Mouse (Mus musculus) testis, adult 2 months (tissue): ENCODE results near the gene Ctdnep1. TPM values are rescaled to one million over a fixed set of nuclear protein-coding genes. Genes with fewer than 3 reads are reported as not detected.

Experiments
- H3K27ac ChIP-seq: fragments of 200-500 bp; 2 replicates; pipeline ENCODE4 v1.5.1; 2012; ENCODE audit warnings: low read depth, low read length; ENCODE audit not compliant: control insufficient read depth, insufficient read depth
- H3K27me3 ChIP-seq: fragments of 200-500 bp; 2 replicates; pipeline ENCODE4 v1.6.1; 2012; ENCODE audit warnings: mild to moderate bottlenecking, low read length, moderate library complexity; ENCODE audit not compliant: control insufficient read depth, insufficient read depth
- H3K36me3 ChIP-seq: fragments of 200-500 bp; 2 replicates; pipeline ENCODE4 v1.6.1; 2012; ENCODE audit warnings: mild to moderate bottlenecking, low read length; ENCODE audit not compliant: control insufficient read depth, insufficient read depth
- H3K4me1 ChIP-seq: fragments of 200-500 bp; 2 replicates; pipeline ENCODE4 v1.6.1; 2012; ENCODE audit warnings: low read length; ENCODE audit not compliant: control insufficient read depth, insufficient read depth
- H3K4me3 ChIP-seq: fragments of 200-500 bp; 2 replicates; pipeline ENCODE4 v1.5.1; 2012; ENCODE audit warnings: low read depth, mild to moderate bottlenecking, low read length, moderate library complexity, mixed read lengths; ENCODE audit not compliant: control insufficient read depth
- CTCF ChIP-seq: fragments of 200-500 bp; IDR thresholded peaks from 2 replicates; pipeline ENCODE4 v1.5.1; 2012; ENCODE audit warnings: low read depth, mild to moderate bottlenecking, inconsistent platforms, low read length, moderate library complexity; ENCODE audit not compliant: control insufficient read depth, insufficient read depth, insufficient replicate concordance
- POLR2A ChIP-seq: fragments of 200-500 bp; IDR thresholded peaks from 2 replicates; pipeline ENCODE4 v1.6.1; 2012; ENCODE audit warnings: low read depth, mild to moderate bottlenecking, inconsistent platforms, low read length, moderate library complexity; ENCODE audit not compliant: control insufficient read depth
- polyA plus RNA-seq: library from polyadenylated mRNA; depleted of rRNA; stranded (reverse); fragments of >200 nt; gene quantifications from 2 replicates; pipeline ENCODE4 v1.2.3, GENCODE M21; 2012

Ctdnep1 gene
- polyA plus RNA-seq, 1 experiment: 137 TPM

GRCm38 (mm10) chr11:69936156-69936555 is 44.8 kb upstream of the Ctdnep1 start:
- peaks cover 8% of the 10 kb centered on the region for H3K4me1 ChIP-seq
- no peaks in the 10 kb centered on the region for H3K27me3 ChIP-seq
- peak overlapping the region; percentile 91 for H3K4me3 ChIP-seq
- peaks cover 5% of the 10 kb centered on the region for H3K36me3 ChIP-seq
- TF ChIP-seq CTCF (no peak), POLR2A (no peak)
- H3K27ac ChIP-seq: peak overlapping the region; percentile 91

- Histone ChIP-seq H3K27ac (peak overlapping the region; percentile 91), H3K4me3 (peak overlapping the region; percentile 91), H3K27me3 (no peaks in the 10 kb centered on the region), H3K36me3 (peaks cover 5% of the 10 kb centered on the region), H3K4me1 (peaks cover 8% of the 10 kb centered on the region)
- TF ChIP-seq POLR2A: no peak
- no peak for TF ChIP-seq CTCF
These were observed 44.1 kb upstream of the Ctdnep1 start for GRCm38 (mm10) chr11:69936714-69937347.

- Histone ChIP-seq H3K27ac (no peak overlapping the region), H3K27me3 (no peaks in the 10 kb centered on the region), H3K4me3 (peak overlapping the region; percentile 91), H3K36me3 (peaks cover 5% of the 10 kb centered on the region), H3K4me1 (peaks cover 8% of the 10 kb centered on the region)
- TF ChIP-seq CTCF (no peak), POLR2A (no peak)
These were observed 43.6 kb upstream of the Ctdnep1 start for GRCm38 (mm10) chr11:69937385-69937784.

GRCm38 (mm10) chr11:69937834-69938233 is 43.1 kb upstream of the Ctdnep1 start:
- no peak overlapping the region for H3K4me3 ChIP-seq
- H3K27ac ChIP-seq: no peak overlapping the region
- H3K4me1 ChIP-seq: peaks cover 8% of the 10 kb centered on the region
- H3K36me3 ChIP-seq: peaks cover 5% of the 10 kb centered on the region
- TF ChIP-seq POLR2A: no peak
- TF ChIP-seq CTCF: no peak
- H3K27me3 ChIP-seq: no peaks in the 10 kb centered on the region

- Histone ChIP-seq H3K4me1 (peaks cover 8% of the 10 kb centered on the region), H3K27me3 (no peaks in the 10 kb centered on the region), H3K4me3 (no peak overlapping the region), H3K36me3 (peaks cover 5% of the 10 kb centered on the region), H3K27ac (no peak overlapping the region)
- no peak for TF ChIP-seq CTCF
- TF ChIP-seq POLR2A: no peak
These were observed 42.5 kb upstream of the Ctdnep1 start for GRCm38 (mm10) chr11:69938401-69938979.

GRCm38 (mm10) chr11:69939181-69939580 is 41.8 kb upstream of the Ctdnep1 start:
- Histone ChIP-seq H3K27me3 (no peaks in the 10 kb centered on the region), H3K4me3 (no peak overlapping the region), H3K27ac (no peak overlapping the region), H3K36me3 (peaks cover 5% of the 10 kb centered on the region), H3K4me1 (peaks cover 8% of the 10 kb centered on the region)
- no peak for TF ChIP-seq CTCF
- TF ChIP-seq POLR2A: no peak

- TF ChIP-seq POLR2A: no peak
- no peak for TF ChIP-seq CTCF
- peaks cover 5% of the 10 kb centered on the region for H3K36me3 ChIP-seq
- no peak overlapping the region for H3K4me3 ChIP-seq
- H3K27ac ChIP-seq: no peak overlapping the region
- H3K4me1 ChIP-seq: peaks cover 6% of the 10 kb centered on the region
- no peaks in the 10 kb centered on the region for H3K27me3 ChIP-seq
These were observed 41.2 kb upstream of the Ctdnep1 start for GRCm38 (mm10) chr11:69939731-69940130.
